Mouse (Mus musculus) central nervous system, embryonic 11.5 days (tissue): ENCODE results near the gene Prss28. TPM values are rescaled to one million over a fixed set of nuclear protein-coding genes. Genes with fewer than 3 reads are reported as not detected.

Experiments
- polyA plus RNA-seq: library from polyadenylated mRNA; depleted of rRNA; stranded (reverse); fragments of >200 nt; gene quantifications from 2 replicates; pipeline ENCODE4 v1.2.3, GENCODE M21; 2012; rRNA removed

Prss28 gene
- polyA plus RNA-seq, result not detected in 2 replicates

DNA sequence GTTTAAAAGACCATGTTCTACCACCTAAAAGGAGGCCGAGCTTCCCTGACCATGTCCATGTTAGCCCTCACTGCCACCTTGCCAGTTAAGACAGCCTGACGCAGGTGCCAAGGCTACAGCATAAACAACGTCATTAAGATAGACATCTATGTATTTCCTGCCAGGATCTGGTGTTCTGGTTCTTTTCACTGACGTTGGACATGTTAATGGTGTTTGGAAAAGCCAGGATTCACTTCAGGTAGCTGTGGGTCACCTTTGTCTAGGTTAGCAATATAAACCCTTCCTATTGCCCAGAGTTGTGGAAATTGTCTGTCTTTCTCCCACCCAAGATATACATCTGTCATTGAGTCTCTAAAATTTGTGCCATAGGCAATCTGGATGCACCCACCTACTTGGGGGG is at the start of gene Prss28:
Gene Prss28, plus strand, starts transcription at position 301 of the 400 bp plus-strand sequence.

DNA sequence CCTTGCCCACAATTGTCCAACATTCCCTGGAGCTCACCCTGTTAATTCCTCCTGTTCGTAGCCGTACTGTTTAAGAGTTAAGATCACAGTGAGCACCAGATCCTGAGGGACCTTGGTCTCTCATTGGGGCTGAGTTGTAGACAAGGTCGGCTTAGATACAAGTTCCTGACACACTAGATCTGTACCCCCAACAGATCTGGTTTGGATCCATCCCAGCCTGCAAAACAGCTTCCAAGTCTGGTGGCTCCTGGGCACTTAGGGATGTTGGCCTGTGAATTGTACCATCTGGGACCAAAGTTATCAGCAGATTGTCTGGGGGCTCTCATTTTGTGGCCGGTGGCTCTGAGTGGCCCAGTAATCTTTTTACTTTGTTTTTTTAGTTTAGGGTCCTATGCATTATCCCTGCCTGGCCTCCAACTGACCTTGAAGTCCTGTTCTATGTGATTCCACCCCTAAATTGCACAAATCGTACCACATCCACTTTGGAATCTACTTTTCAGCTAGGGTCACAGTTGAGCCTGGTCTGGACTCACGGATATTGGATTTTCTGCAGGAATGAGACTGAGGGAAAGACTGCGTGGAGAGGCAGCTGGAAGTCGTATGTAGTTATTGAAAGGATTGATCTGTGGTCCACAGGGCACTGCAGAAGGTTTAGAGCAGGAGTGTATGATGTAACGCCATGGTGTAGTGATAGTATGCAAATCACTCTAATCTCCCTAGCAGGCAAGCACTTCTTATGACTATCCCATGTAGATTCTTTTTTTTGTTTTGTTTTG is 33.7 kb upstream of the Prss28 start, which contains the start of gene Ube2i:
Gene Ube2i, minus strand, starts transcription at position 52 of the 776 bp plus-strand sequence.

DNA sequence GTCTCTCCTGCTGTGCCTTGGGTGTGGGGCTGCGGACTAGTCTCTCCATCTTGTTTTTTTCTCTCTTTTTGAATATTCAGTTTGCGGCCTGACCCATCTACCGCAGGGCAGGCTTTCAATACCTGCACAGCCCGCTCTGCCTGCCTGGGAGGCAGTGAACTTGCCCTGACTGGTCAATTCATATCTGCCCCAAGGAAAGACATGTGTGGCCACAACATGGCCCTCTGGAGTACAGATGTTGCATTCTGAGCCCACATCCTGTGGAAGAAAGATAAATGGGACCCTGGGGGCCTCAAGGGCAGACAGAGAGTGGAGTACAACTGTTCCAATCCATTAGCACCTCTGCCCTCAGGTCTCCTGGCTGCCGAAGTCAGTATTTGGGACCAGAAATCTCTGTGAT is 10.4 kb upstream of the Prss28 start, which contains the start of gene Prss34:
Gene Prss34, plus strand, starts transcription at position 301 of the 400 bp plus-strand sequence.

DNA sequence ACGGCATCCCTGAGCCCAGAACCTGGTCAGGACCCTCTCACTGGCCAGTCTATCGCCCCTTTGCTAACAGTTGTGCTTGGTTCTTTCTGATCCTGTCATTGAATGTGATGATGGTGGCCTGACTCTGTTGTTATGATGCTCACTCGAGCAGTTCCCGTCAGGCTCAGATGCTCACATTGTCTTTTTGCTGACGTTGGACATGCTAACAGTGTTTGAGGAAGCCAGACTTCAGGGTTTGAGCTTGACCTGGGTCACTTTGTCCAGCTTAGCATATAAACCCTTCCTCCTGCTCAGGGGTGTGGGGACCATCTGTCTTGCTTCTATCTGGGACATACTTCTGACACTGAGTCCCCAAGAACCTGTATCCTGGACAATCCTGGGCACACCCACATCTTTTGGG is 9.9 kb downstream of the Prss28 start, which contains the start of gene Prss29:
Gene Prss29, plus strand, starts transcription at position 301 of the 400 bp plus-strand sequence.

DNA sequence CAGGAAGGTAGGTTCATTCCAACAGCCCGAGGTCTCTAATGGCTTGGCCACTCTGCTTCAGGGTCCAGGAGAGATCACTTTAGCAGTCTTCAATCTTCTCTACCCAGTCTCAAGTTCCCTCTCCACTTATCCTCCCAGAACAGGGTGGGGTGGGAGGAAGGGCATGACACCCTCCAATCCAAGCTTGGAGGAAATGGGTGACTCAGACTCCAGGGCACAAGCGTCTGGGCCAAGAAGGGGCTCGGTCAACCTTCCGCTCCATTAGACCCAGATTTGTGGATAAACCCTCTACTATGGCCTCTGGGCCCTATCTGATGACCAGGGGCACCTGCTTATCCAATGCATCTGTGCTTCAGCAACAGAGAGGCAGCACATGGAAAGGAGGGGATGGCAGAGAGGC is 37.0 kb downstream of the Prss28 start, which contains the start of gene Tpsab1:
Gene Tpsab1, minus strand, starts transcription at position 101 of the 400 bp plus-strand sequence.

Other genes starting within 250 kb of the Prss28 start
- 4.2 and 7.3 TPM in 2 replicates for gene Tmem204, start 225.1 kb upstream of the Prss28 start, polyA plus RNA-seq
- 31.8 and 44.2 TPM in 2 replicates for gene Telo2, start 192.7 kb upstream of the Prss28 start, polyA plus RNA-seq
- gene Ptx4, start 187.9 kb upstream of the Prss28 start, polyA plus RNA-seq, result not detected in 2 replicates
- 27.6 and 29.7 TPM in 2 replicates for gene Clcn7, start 175.3 kb upstream of the Prss28 start, polyA plus RNA-seq
- 0.02 TPM in 2 replicates for gene Ccdc154, start 146.2 kb upstream of the Prss28 start, polyA plus RNA-seq
- gene Gm38655, start 133.2 kb upstream of the Prss28 start, polyA plus RNA-seq, result not detected in 2 replicates
- gene BC003965, start 124.1 kb upstream of the Prss28 start, polyA plus RNA-seq, result 28.6 and 42.4 TPM in 2 replicates
- gene Unkl, start 120.2 kb upstream of the Prss28 start, polyA plus RNA-seq, result 16.4 and 17.0 TPM in 2 replicates
- 42.2 and 53.3 TPM in 2 replicates for gene Gnptg, start 68.5 kb upstream of the Prss28 start, polyA plus RNA-seq
- 52.3 and 87.6 TPM in 2 replicates for gene Tsr3, start 68.5 kb upstream of the Prss28 start, polyA plus RNA-seq
- gene Baiap3, start 52.3 kb upstream of the Prss28 start, polyA plus RNA-seq, result 2.9 and 3.1 TPM in 2 replicates
- gene Ube2i, start 34.0 kb upstream of the Prss28 start, polyA plus RNA-seq, result 632 and 669 TPM in 2 replicates
- 0.20 TPM in 1 of 2 replicates, not detected in the other for gene Prss34, start 10.3 kb upstream of the Prss28 start, polyA plus RNA-seq
- gene Prss29, start 10.0 kb downstream of the Prss28 start, polyA plus RNA-seq, result not detected in 2 replicates
- gene Tpsab1, start 36.9 kb downstream of the Prss28 start, polyA plus RNA-seq, result not detected in 2 replicates
- gene Tpsb2, start 57.7 kb downstream of the Prss28 start, polyA plus RNA-seq, result not detected in 2 replicates
- gene Tpsg1, start 60.6 kb downstream of the Prss28 start, polyA plus RNA-seq, result not detected in 2 replicates
- 53.5 and 55.8 TPM in 2 replicates for gene Cacna1h, start 125.1 kb downstream of the Prss28 start, polyA plus RNA-seq
- gene Tekt4, start 146.0 kb downstream of the Prss28 start, polyA plus RNA-seq, result 0.25 and 0.42 TPM in 2 replicates
- gene Sstr5, start 188.6 kb downstream of the Prss28 start, polyA plus RNA-seq, result 0.06 and 0.07 TPM in 2 replicates